15 mouse cellular contexts compared by ENCODE assay signal in genomic region chr14:57533841-57534240, GRCm38 (mm10). TPM values are rescaled to one million over a fixed set of nuclear protein-coding genes. Genes with fewer than 3 reads are reported as not detected.
A peak's percentile ranks its signal among the peaks of the same experiment; 100 is the strongest.
DNase-seq lines count a peak whose midpoint lies in the region; ATAC-seq and TF ChIP-seq lines count a peak whose summit lies in the region.
"Had no signal": no experiment of that assay in that cellular context is flagged by ENCODE, and none has a peak within 500 bp of the region (broad histone marks: within the 10 kb centered on the region; RNA-seq: fewer than 3 reads in every experiment).

No protein-coding gene starts in this region.

- DNase-seq in heart, adult 2 months, result no peak
- DNase-seq in heart, postnatal 36 days, result no peak
- DNase-seq in lung, adult 18-20 months, result no peak
- no peak for DNase-seq in stomach, postnatal 0 days (ENCODE audit: low spot score)
- no peak for DNase-seq in ovary, postnatal 14 days (ENCODE audit: low spot score)
- DNase-seq: thymus, adult 18-20 months had no signal

- H3K4me2 ChIP-seq in lung, embryonic 16.5 days (ENCODE audit: low read depth, low read length), result no peak overlapping the region
- H3K4me2 ChIP-seq in midbrain, embryonic 15.5 days, result peak overlapping the region; percentile 6; the same call in 1 of the 2 replicates
- H3K4me2 ChIP-seq in stomach, postnatal 0 days (replicated peaks; ENCODE audit: low read depth), result no peak overlapping the region
- H3K4me2 ChIP-seq: embryonic facial prominence, embryonic 12.5 days; midbrain, embryonic 12.5 days had no signal

- intact Hi-C loops in heart, adult 2 months (cut with DNase I), result loop anchor here (2.0 kb wide), 2 partner anchors 37 to 85 kb away; partner anchors contain the start of gene Eef1akmt1
- intact Hi-C loops in heart, postnatal 36 days (cut with DNase I), result loop anchor here (1.0 kb wide), 1 partner anchor 85 kb away; no protein-coding TSS in a partner anchor

- TF ChIP-seq POLR2A in heart, adult 2 months (IDR thresholded peaks at IDR 0.05; ENCODE audit: insufficient read depth, low read depth, low read length), result no peak

- no peak overlapping the region for H3K9ac ChIP-seq in heart, adult 2 months (ENCODE audit: low read depth, low read length)
- no peak overlapping the region for H3K9ac ChIP-seq in lung, embryonic 16.5 days (ENCODE audit: low read length)
- H3K9ac ChIP-seq in midbrain, embryonic 15.5 days, result no peak overlapping the region
- no peak overlapping the region for H3K9ac ChIP-seq in stomach, postnatal 0 days (ENCODE audit: low read length)
- H3K9ac ChIP-seq: embryonic facial prominence, embryonic 12.5 days; liver, embryonic 14.5 days; midbrain, embryonic 12.5 days had no signal

- no peak for TF ChIP-seq EP300 in heart, adult 2 months (IDR thresholded peaks at IDR 0.05; ENCODE audit: insufficient read depth, low read depth, low read length)
- no peak for TF ChIP-seq EP300 in stomach, postnatal 0 days (optimal IDR thresholded peaks at IDR 0.05)

- H3K4me3 ChIP-seq in heart, adult 2 months, result no peak overlapping the region
- H3K4me3 ChIP-seq in lung, embryonic 16.5 days (ENCODE audit: low read length), result no peak overlapping the region
- no peak overlapping the region for H3K4me3 ChIP-seq in midbrain, embryonic 15.5 days
- no peak overlapping the region for H3K4me3 ChIP-seq in stomach, postnatal 0 days (ENCODE audit: low read depth, low read length)
- H3K4me3 ChIP-seq: embryonic facial prominence, embryonic 12.5 days; midbrain, embryonic 12.5 days had no signal

- no peaks in the 10 kb centered on the region for H3K79me2 ChIP-seq in heart, adult 2 months (replicated peaks; ENCODE audit: control insufficient read depth, insufficient read depth, low read length)

- WGBS in heart, adult 2 months, result 58% methylated on average over 11 of the region's 11 CpGs
- WGBS in lung, embryonic 16.5 days, result 33% methylated on average over 11 of the region's 11 CpGs
- WGBS in midbrain, embryonic 15.5 days, result 11% methylated on average over 11 of the region's 11 CpGs
- 36% methylated on average over 11 of the region's 11 CpGs for WGBS in stomach, postnatal 0 days

- ATAC-seq in lung, embryonic 16.5 days (ENCODE audit: low read depth), result no peak
- ATAC-seq in midbrain, embryonic 15.5 days (replicated peaks), result no peak
- no peak for ATAC-seq in stomach, postnatal 0 days (ENCODE audit: low FRiP score, low TSS enrichment)
- ATAC-seq: Patski had no signal

- H3K27me3 ChIP-seq in heart, adult 2 months (ENCODE audit: control insufficient read depth, insufficient read depth, low read length), result no peaks in the 10 kb centered on the region
- no peaks in the 10 kb centered on the region for H3K27me3 ChIP-seq in lung, embryonic 16.5 days (ENCODE audit: control insufficient read depth, insufficient read depth, low read depth, low read length)
- 0 out of 2 replicates have a peak, but pooled peaks cover 5% of the 10 kb centered on the region for H3K27me3 ChIP-seq in midbrain, embryonic 15.5 days (replicated peaks)
- H3K27me3 ChIP-seq in stomach, postnatal 0 days (ENCODE audit: control insufficient read depth, insufficient read depth, low read length), result no peaks in the 10 kb centered on the region
- H3K27me3 ChIP-seq: Patski had no signal

- H3K36me3 ChIP-seq in heart, adult 2 months (ENCODE audit: control insufficient read depth, insufficient read depth, low read length), result no peaks in the 10 kb centered on the region
- H3K36me3 ChIP-seq in lung, embryonic 16.5 days (ENCODE audit: control insufficient read depth, insufficient read depth, low read length), result no peaks in the 10 kb centered on the region
- no peaks in the 10 kb centered on the region for H3K36me3 ChIP-seq in midbrain, embryonic 15.5 days (replicated peaks)
- no peaks in the 10 kb centered on the region for H3K36me3 ChIP-seq in stomach, postnatal 0 days (ENCODE audit: control insufficient read depth, insufficient read depth, low read length)
- H3K36me3 ChIP-seq: embryonic facial prominence, embryonic 12.5 days; midbrain, embryonic 12.5 days had no signal

- no peak for TF ChIP-seq CTCF in heart, adult 2 months (IDR thresholded peaks at IDR 0.05)
- TF ChIP-seq CTCF in stomach, postnatal 0 days (IDR thresholded peaks at IDR 0.05; ENCODE audit: low read depth), result no peak

- peaks cover 31% of the 10 kb centered on the region for H3K4me1 ChIP-seq in heart, adult 2 months (ENCODE audit: control insufficient read depth, insufficient read depth, low read length)
- H3K4me1 ChIP-seq in lung, embryonic 16.5 days (replicated peaks; ENCODE audit: control insufficient read depth, insufficient read depth, low read length), result peaks cover 34% of the 10 kb centered on the region
- H3K4me1 ChIP-seq in midbrain, embryonic 15.5 days, result peaks cover 42% of the 10 kb centered on the region
- peaks cover 8% of the 10 kb centered on the region for H3K4me1 ChIP-seq in stomach, postnatal 0 days (replicated peaks; ENCODE audit: control insufficient read depth, insufficient read depth)

- H3K27ac ChIP-seq in heart, adult 2 months, result peak overlapping the region; percentile 79; the same call in 1 of the 2 replicates
- H3K27ac ChIP-seq in lung, embryonic 16.5 days (ENCODE audit: low read length), result peak overlapping the region; percentile 10; the same call in 1 of the 2 replicates
- H3K27ac ChIP-seq in midbrain, embryonic 15.5 days, result no peak overlapping the region
- peak overlapping the region; percentile 88 for H3K27ac ChIP-seq in stomach, postnatal 0 days (replicated peaks)
- H3K27ac ChIP-seq: embryonic facial prominence, embryonic 12.5 days; liver, embryonic 14.5 days; midbrain, embryonic 12.5 days had no signal

- no peaks in the 10 kb centered on the region for H3K9me3 ChIP-seq in lung, embryonic 16.5 days (ENCODE audit: control insufficient read depth, low read length)
- H3K9me3 ChIP-seq in midbrain, embryonic 15.5 days, result no peaks in the 10 kb centered on the region
- H3K9me3 ChIP-seq in stomach, postnatal 0 days (ENCODE audit: control insufficient read depth, low read length), result no peaks in the 10 kb centered on the region
- H3K9me3 ChIP-seq: embryonic facial prominence, embryonic 12.5 days; midbrain, embryonic 12.5 days had no signal

RNA-seq across cellular contexts. Expression of gene Il17d, which starts 9.3 kb away (rescaled TPM):
- total RNA-seq in heart, adult 2 months (2021), result 1 to 10 TPM; 2.2 to 3.3 TPM
- 8.0 and 10.1 TPM in 2 replicates for polyA plus RNA-seq in heart, adult 2 months (2012; rRNA removed)
- 1 to 10 TPM; 2.5 to 4.9 TPM for total RNA-seq in heart, postnatal 36 days (2021)
- polyA plus RNA-seq in lung, embryonic 16.5 days (2015; fragmentation: Nextera tagmentation; extraction: Ambion mirVana), result 4.1 and 4.8 TPM in 2 replicates
- 6.9 and 7.0 TPM in 2 replicates for polyA plus RNA-seq in midbrain, embryonic 15.5 days (2015; fragmentation: Nextera tagmentation; extraction: Ambion mirVana)
- polyA plus RNA-seq in stomach, postnatal 0 days (2015; fragmentation: Nextera tagmentation; extraction: Ambion mirVana), result 8.5 and 10.6 TPM in 2 replicates
- total RNA-seq: common myeloid progenitor, adult 5-6 weeks; hematopoietic stem cell, adult 5-6 weeks had no signal
- polyA plus RNA-seq: activated CD4-positive, CD25-positive, alpha-beta regulatory T cell, adult 4 months had no signal

RNA-seq across cellular contexts. Expression of gene Eef1akmt1, which starts 37.6 kb away (rescaled TPM):
- 10 to 100 TPM; 32.4 to 34.0 TPM for total RNA-seq in heart, adult 2 months (2021)
- polyA plus RNA-seq in heart, adult 2 months (2012; rRNA removed), result 33.8 and 55.6 TPM in 2 replicates
- total RNA-seq in heart, postnatal 36 days (2021), result 10 to 100 TPM; 30.6 to 33.2 TPM
- polyA plus RNA-seq in lung, embryonic 16.5 days (2015; fragmentation: Nextera tagmentation; extraction: Ambion mirVana), result 93.8 and 101 TPM in 2 replicates
- polyA plus RNA-seq in midbrain, embryonic 15.5 days (2015; fragmentation: Nextera tagmentation; extraction: Ambion mirVana), result 87.8 and 89.4 TPM in 2 replicates
- 59.5 and 60.9 TPM in 2 replicates for polyA plus RNA-seq in stomach, postnatal 0 days (2015; fragmentation: Nextera tagmentation; extraction: Ambion mirVana)
